Mouse (Mus musculus): ENCODE results near the gene Clps. TPM values are rescaled to one million over a fixed set of nuclear protein-coding genes. Genes with fewer than 3 reads are reported as not detected.

Clps gene
- polyA plus RNA-seq, 1 experiment from 2014 or later, result not detected

DNA sequence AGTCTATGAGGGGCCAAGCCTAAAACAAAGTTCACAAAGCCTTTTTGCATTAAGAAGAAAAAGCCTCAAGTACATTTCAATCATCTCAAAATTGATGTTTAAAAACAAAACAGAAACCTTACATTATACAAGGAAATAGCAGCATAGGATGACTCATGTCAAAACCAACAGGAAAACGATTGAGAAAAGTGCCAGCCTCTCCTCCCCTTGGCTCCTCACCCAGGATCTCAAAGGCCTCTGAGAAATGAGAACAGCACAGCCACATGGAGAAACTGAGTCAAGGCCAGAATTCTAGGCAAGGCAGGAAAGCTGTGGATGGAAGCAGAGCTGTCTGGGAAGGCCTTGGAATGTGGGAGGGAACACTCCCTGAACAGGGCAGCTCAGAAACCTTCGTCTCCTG is 28.0 kb upstream of the Clps start:
- H3K9me3 ChIP-seq (replicated peaks; ENCODE audit: control insufficient read depth, low read length), result no peaks in the 10 kb centered on the region
- H3K4me3 ChIP-seq (ENCODE audit: low read depth, low read length), result no peak overlapping the region
- no peak overlapping the region for H3K4me2 ChIP-seq (ENCODE audit: low read depth, low read length)
- WGBS, result 81% methylated on average over 2 of the region's 2 CpGs
- no peak overlapping the region for H3K27ac ChIP-seq (replicated peaks; ENCODE audit: low read depth, low read length)
- DNase-seq (ENCODE audit: low spot score) (no peak), ATAC-seq (replicated peaks; ENCODE audit: insufficient number of reproducible peaks, low FRiP score, low TSS enrichment, low read depth) (no peak)
- no peak overlapping the region for H3K9ac ChIP-seq (replicated peaks; ENCODE audit: low read length)
- H3K4me1 ChIP-seq (ENCODE audit: control insufficient read depth, insufficient read depth, low read length), result no peaks in the 10 kb centered on the region; the same call in 1 of the 2 replicates
- no peaks in the 10 kb centered on the region for H3K27me3 ChIP-seq (ENCODE audit: control insufficient read depth, insufficient read depth, low read length)
- H3K36me3 ChIP-seq (replicated peaks; ENCODE audit: control insufficient read depth, insufficient read depth, low read depth, low read length), result peaks cover 14% of the 10 kb centered on the region

DNA sequence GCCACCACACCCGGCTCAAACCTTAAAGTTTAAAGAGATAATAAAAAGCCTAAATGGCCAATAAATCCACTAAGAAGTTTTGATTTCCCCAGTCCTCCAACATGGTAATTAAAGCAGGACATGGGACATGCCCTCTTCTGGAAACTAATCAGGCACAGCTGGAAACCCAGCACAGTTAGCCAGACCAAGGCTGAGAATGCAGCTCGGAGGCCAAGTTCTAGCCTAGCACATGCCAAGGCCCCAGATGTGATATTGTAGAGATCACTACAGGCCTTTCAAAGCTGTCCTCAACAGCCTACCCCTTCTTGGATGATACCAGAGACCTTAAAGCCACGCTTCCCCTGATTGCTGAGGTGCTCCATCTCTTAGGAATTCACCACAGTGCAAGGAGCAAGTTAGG is 25.9 kb upstream of the Clps start:
- Histone ChIP-seq H3K9me3 (replicated peaks; ENCODE audit: control insufficient read depth, low read length) (no peaks in the 10 kb centered on the region), H3K4me1 (ENCODE audit: control insufficient read depth, insufficient read depth, low read length) (no peaks in the 10 kb centered on the region; the same call in 1 of the 2 replicates), H3K27me3 (ENCODE audit: control insufficient read depth, insufficient read depth, low read length) (no peaks in the 10 kb centered on the region), H3K4me2 (ENCODE audit: low read depth, low read length) (no peak overlapping the region), H3K4me3 (ENCODE audit: low read depth, low read length) (no peak overlapping the region), H3K9ac (replicated peaks; ENCODE audit: low read length) (no peak overlapping the region), H3K27ac (replicated peaks; ENCODE audit: low read depth, low read length) (no peak overlapping the region), H3K36me3 (replicated peaks; ENCODE audit: control insufficient read depth, insufficient read depth, low read depth, low read length) (peaks cover 14% of the 10 kb centered on the region)
- ATAC-seq (replicated peaks; ENCODE audit: insufficient number of reproducible peaks, low FRiP score, low TSS enrichment, low read depth) (no peak), DNase-seq (ENCODE audit: low spot score) (no peak)
- WGBS, result 74% methylated on average over 3 of the region's 3 CpGs

DNA sequence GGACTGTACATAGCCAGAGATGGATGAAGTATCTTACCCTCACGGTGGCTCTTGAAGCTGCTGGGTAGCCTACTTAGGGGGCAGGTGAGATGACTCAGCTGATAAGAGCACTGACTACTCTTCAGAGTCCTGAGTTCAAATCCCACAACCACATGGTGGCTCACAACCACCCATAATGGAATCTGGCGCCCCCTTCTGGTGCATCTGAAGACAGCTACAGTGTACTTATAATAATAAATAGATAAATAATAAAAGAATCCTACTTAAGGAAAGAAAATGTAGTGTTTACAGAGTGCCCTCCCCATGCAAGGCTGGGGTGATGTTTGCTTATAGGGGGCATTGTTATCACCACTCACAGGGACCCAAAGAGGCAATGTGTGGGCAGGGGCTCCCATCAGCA is 20.5 kb upstream of the Clps start:
- no peak overlapping the region for H3K4me3 ChIP-seq (ENCODE audit: low read depth, low read length)
- no peak overlapping the region for H3K27ac ChIP-seq (replicated peaks; ENCODE audit: low read depth, low read length)
- no peaks in the 10 kb centered on the region for H3K9me3 ChIP-seq (replicated peaks; ENCODE audit: control insufficient read depth, low read length)
- H3K36me3 ChIP-seq (replicated peaks; ENCODE audit: control insufficient read depth, insufficient read depth, low read depth, low read length), result no peaks in the 10 kb centered on the region
- H3K9ac ChIP-seq (replicated peaks; ENCODE audit: low read length), result no peak overlapping the region
- no peaks in the 10 kb centered on the region for H3K27me3 ChIP-seq (ENCODE audit: control insufficient read depth, insufficient read depth, low read length)
- DNase-seq (ENCODE audit: low spot score), result no peak
- WGBS, result 49% methylated on average over 2 of the region's 2 CpGs
- no peak for ATAC-seq (replicated peaks; ENCODE audit: insufficient number of reproducible peaks, low FRiP score, low TSS enrichment, low read depth)
- H3K4me1 ChIP-seq (ENCODE audit: control insufficient read depth, insufficient read depth, low read length), result no peaks in the 10 kb centered on the region; the same call in 1 of the 2 replicates
- no peak overlapping the region for H3K4me2 ChIP-seq (ENCODE audit: low read depth, low read length)

DNA sequence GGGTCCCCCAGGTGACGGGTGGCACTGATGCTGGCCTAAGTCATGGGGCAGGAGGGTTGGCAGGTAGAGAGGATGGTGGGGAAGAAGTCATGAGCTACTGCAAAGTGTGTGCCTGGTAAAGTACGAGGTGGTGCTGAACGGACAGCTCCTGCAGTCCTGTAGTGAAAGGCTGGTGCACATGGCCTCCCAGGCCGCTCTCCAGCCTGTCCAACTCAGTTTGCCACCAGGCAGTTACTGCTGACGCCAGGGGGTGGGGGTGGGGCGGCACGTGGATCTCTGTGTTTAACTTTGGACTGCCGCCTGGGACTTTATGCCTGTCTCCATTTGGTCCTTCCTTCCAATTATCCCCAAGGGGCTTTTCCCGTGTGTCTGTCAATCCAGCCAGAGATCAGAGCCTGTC is 19.8 kb upstream of the Clps start:
- no peaks in the 10 kb centered on the region for H3K36me3 ChIP-seq (replicated peaks; ENCODE audit: control insufficient read depth, insufficient read depth, low read depth, low read length)
- H3K27me3 ChIP-seq (ENCODE audit: control insufficient read depth, insufficient read depth, low read length), result no peaks in the 10 kb centered on the region
- no peak overlapping the region for H3K9ac ChIP-seq (replicated peaks; ENCODE audit: low read length)
- H3K9me3 ChIP-seq (replicated peaks; ENCODE audit: control insufficient read depth, low read length), result no peaks in the 10 kb centered on the region
- WGBS, result 3% methylated on average over 9 of the region's 9 CpGs
- no peaks in the 10 kb centered on the region; the same call in 1 of the 2 replicates for H3K4me1 ChIP-seq (ENCODE audit: control insufficient read depth, insufficient read depth, low read length)
- H3K4me2 ChIP-seq (ENCODE audit: low read depth, low read length), result no peak overlapping the region
- no peak overlapping the region for H3K27ac ChIP-seq (replicated peaks; ENCODE audit: low read depth, low read length)
- peak; percentile 90 for DNase-seq (ENCODE audit: low spot score)
- ATAC-seq (replicated peaks; ENCODE audit: insufficient number of reproducible peaks, low FRiP score, low TSS enrichment, low read depth), result peak; percentile 39; the same call in 1 of the 2 replicates
- H3K4me3 ChIP-seq (ENCODE audit: low read depth, low read length), result no peak overlapping the region

DNA sequence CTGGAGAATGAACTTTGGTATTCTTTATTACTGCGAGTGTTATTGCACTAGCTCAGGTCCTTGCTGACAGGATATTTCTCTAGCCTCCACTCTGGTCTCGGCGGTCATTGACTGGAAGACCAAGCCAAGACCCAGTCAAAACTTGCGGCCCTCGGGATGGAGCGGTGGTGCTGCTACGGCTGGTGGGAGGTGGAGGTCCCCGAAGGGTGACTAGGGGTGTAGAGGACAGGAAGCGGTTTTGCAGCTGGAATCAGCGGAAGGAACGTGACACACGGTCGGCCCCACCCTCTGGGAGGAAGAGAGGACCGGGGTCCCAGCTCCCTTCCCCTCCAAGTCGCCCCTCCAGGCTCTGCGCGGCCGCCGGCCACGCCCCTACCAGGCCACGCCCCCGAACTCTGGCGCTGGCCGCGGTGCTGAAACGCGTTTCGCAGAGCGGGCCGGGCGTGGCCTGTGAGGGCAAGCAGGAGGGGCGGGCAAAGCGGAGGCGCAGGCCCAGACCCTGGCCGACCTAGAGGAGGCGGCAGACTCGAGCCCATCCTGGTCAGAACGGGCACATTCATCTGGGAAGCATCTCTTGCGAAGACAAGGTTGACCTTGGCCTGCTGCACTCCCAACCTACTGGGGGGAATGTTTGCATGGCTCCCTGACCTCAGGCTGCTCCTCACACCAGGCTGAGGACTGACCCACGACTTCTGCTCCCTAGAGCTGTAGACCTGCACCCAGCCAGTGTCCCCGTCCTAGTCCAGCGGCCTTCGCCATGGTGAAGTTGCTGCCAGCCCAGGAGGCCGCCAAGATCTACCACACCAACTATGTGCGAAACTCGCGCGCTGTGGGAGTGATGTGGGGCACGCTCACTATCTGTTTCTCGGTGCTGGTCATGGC is 14.9 kb upstream of the Clps start, which contains the start of gene Lhfpl5:
Gene Lhfpl5 (plus strand): TSS at position 398 of the 882 bp plus-strand sequence.
- ATAC-seq (replicated peaks; ENCODE audit: insufficient number of reproducible peaks, low FRiP score, low TSS enrichment, low read depth) (peak; percentile 81), DNase-seq (ENCODE audit: low spot score) (peak; percentile 87)
- no peaks in the 10 kb centered on the region for H3K4me1 ChIP-seq (ENCODE audit: control insufficient read depth, insufficient read depth, low read length)
- WGBS, result 16% methylated on average over 50 of the region's 50 CpGs
- H3K4me3 ChIP-seq (ENCODE audit: low read depth, low read length), result no peak within 1 kb of the TSS; the same call in 1 of the 2 replicates
- no peaks in the 10 kb centered on the region for H3K36me3 ChIP-seq (replicated peaks; ENCODE audit: control insufficient read depth, insufficient read depth, low read depth, low read length)
- no peak within 1 kb of the TSS for H3K27ac ChIP-seq (replicated peaks; ENCODE audit: low read depth, low read length)
- H3K4me2 ChIP-seq (ENCODE audit: low read depth, low read length), result peak within 1 kb of the TSS; percentile 50
- no peaks in the 10 kb centered on the region for H3K9me3 ChIP-seq (replicated peaks; ENCODE audit: control insufficient read depth, low read length)
- no peak within 1 kb of the TSS for H3K9ac ChIP-seq (replicated peaks; ENCODE audit: low read length)
- H3K27me3 ChIP-seq (ENCODE audit: control insufficient read depth, insufficient read depth, low read length), result no peaks in the 10 kb centered on the region

DNA sequence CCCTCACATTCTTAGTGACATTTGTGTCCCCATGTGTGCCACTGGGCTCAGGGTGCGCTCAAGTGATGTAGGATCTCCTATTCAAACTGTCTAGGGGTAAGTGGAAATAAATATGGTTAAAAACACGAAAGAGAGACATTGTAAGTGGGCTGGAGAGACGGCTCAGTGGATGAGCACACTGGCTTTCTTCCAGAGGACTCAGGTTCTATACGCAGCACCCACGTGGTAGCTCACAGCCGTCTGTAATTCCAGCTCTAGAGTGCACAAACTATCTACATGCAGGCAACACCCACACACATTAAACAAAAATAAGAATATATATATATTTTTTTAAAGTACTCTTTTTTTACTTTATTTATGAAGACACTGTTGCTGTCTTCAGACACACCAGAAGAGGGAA is 12.4 kb upstream of the Clps start:
- 85% methylated on average over 6 of the region's 6 CpGs for WGBS
- no peaks in the 10 kb centered on the region for H3K4me1 ChIP-seq (ENCODE audit: control insufficient read depth, insufficient read depth, low read length)
- no peaks in the 10 kb centered on the region for H3K27me3 ChIP-seq (ENCODE audit: control insufficient read depth, insufficient read depth, low read length)
- H3K4me3 ChIP-seq (ENCODE audit: low read depth, low read length), result no peak overlapping the region
- no peak overlapping the region for H3K27ac ChIP-seq (replicated peaks; ENCODE audit: low read depth, low read length)
- ATAC-seq (replicated peaks; ENCODE audit: insufficient number of reproducible peaks, low FRiP score, low TSS enrichment, low read depth) (no peak), DNase-seq (ENCODE audit: low spot score) (no peak)
- no peaks in the 10 kb centered on the region for H3K36me3 ChIP-seq (replicated peaks; ENCODE audit: control insufficient read depth, insufficient read depth, low read depth, low read length)
- H3K4me2 ChIP-seq (ENCODE audit: low read depth, low read length), result no peak overlapping the region
- H3K9me3 ChIP-seq (replicated peaks; ENCODE audit: control insufficient read depth, low read length), result no peaks in the 10 kb centered on the region
- H3K9ac ChIP-seq (replicated peaks; ENCODE audit: low read length), result no peak overlapping the region

DNA sequence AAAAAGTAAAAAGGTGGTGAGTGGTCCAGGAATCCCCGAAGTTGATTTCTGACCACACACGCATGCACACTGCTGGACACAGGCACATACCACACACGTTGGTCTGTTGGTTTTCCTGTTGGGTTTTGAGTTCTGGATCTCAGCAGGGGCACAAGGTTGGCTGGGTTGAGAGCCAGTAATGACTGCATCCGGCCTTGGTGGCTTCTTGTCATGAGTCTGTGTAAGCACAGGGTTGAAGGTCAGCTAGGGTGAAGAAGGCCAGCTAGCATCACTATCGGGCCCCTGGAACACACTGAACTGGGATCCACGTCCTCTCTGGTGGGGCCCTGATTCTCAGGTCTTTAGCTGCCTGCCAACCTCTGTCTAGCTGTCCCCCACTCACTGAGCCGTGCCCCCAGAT is 12.0 kb upstream of the Clps start:
- Histone ChIP-seq H3K9me3 (replicated peaks; ENCODE audit: control insufficient read depth, low read length) (no peaks in the 10 kb centered on the region), H3K4me2 (ENCODE audit: low read depth, low read length) (no peak overlapping the region), H3K4me1 (ENCODE audit: control insufficient read depth, insufficient read depth, low read length) (no peaks in the 10 kb centered on the region), H3K27me3 (ENCODE audit: control insufficient read depth, insufficient read depth, low read length) (no peaks in the 10 kb centered on the region), H3K9ac (replicated peaks; ENCODE audit: low read length) (no peak overlapping the region), H3K27ac (replicated peaks; ENCODE audit: low read depth, low read length) (no peak overlapping the region), H3K4me3 (ENCODE audit: low read depth, low read length) (no peak overlapping the region), H3K36me3 (replicated peaks; ENCODE audit: control insufficient read depth, insufficient read depth, low read depth, low read length) (no peaks in the 10 kb centered on the region)
- 83% methylated on average over 7 of the region's 7 CpGs for WGBS
- no peak for ATAC-seq (replicated peaks; ENCODE audit: insufficient number of reproducible peaks, low FRiP score, low TSS enrichment, low read depth)
- DNase-seq (ENCODE audit: low spot score), result no peak

DNA sequence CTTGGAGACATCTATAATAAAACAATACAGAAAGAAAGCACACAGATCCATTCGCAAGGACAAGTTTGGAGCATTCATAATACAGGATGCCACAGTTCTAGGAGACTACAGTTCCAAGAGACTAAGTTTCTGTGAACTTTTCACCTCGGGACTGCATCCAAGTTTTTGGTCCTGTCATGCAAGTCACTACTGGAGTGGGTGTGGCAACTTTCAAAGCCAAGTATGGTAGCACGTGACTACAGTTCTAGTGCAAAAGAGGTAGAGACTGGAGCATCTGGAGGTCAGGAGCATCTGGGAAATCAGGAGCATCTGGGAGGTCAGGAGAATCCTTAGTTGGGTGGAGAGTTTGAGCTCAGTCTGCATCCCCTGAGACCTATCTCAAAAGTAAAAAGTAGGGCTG is 11.3 kb upstream of the Clps start:
- 84% methylated on average over 3 of the region's 3 CpGs for WGBS
- no peak for ATAC-seq (replicated peaks; ENCODE audit: insufficient number of reproducible peaks, low FRiP score, low TSS enrichment, low read depth)
- DNase-seq (ENCODE audit: low spot score), result no peak
- Histone ChIP-seq H3K9ac (replicated peaks; ENCODE audit: low read length) (no peak overlapping the region), H3K4me2 (ENCODE audit: low read depth, low read length) (no peak overlapping the region), H3K4me1 (ENCODE audit: control insufficient read depth, insufficient read depth, low read length) (no peaks in the 10 kb centered on the region), H3K9me3 (replicated peaks; ENCODE audit: control insufficient read depth, low read length) (no peaks in the 10 kb centered on the region), H3K4me3 (ENCODE audit: low read depth, low read length) (no peak overlapping the region), H3K27ac (replicated peaks; ENCODE audit: low read depth, low read length) (no peak overlapping the region), H3K36me3 (replicated peaks; ENCODE audit: control insufficient read depth, insufficient read depth, low read depth, low read length) (no peaks in the 10 kb centered on the region), H3K27me3 (ENCODE audit: control insufficient read depth, insufficient read depth, low read length) (no peaks in the 10 kb centered on the region)

All from embryonic facial prominence, embryonic 11.5 days (tissue).